Mouse (Mus musculus) lung, postnatal 0 days (tissue): ENCODE data around the gene Stx6. TPM values are rescaled to one million over a fixed set of nuclear protein-coding genes. Genes with fewer than 3 reads are reported as not detected.

Experiments used
- ATAC-seq: fragments of 200-750 bp; cut with Nextera tagmentation; 2 replicates; pipeline ENCODE4 v1.8.0; 2017; ENCODE audit warnings: moderate library complexity
- DNase-seq: peaks from one replicate; pipeline ENCODE4 v3.0.0-alpha.2; 2016; ENCODE audit warnings: low spot score
- H3K27ac ChIP-seq: fragments of 300-500 bp; sonication (generic); 2 replicates; pipeline ENCODE4 v1.5.1; 2014; ENCODE audit warnings: antibody characterized with exemption, mild to moderate bottlenecking, low read length, mixed read lengths
- H3K27me3 ChIP-seq: fragments of 300-500 bp; sonication (generic); replicated peaks from 2 replicates; pipeline ENCODE4 v1.6.1; 2014; ENCODE audit warnings: low read length, mixed read lengths; ENCODE audit not compliant: insufficient read depth
- H3K36me3 ChIP-seq: fragments of 300-500 bp; sonication (generic); 2 replicates; pipeline ENCODE4 v1.6.1; 2014; ENCODE audit warnings: low read length, mixed read lengths; ENCODE audit not compliant: insufficient read depth
- H3K4me1 ChIP-seq: fragments of 300-500 bp; sonication (generic); 2 replicates; pipeline ENCODE4 v1.6.1; 2014; ENCODE audit warnings: antibody characterized with exemption, low read depth, low read length, mixed read lengths; ENCODE audit not compliant: insufficient read depth
- H3K4me2 ChIP-seq: fragments of 300-500 bp; sonication (generic); replicated peaks from 2 replicates; pipeline ENCODE4 v1.6.1; 2014; ENCODE audit warnings: low read depth, mild to moderate bottlenecking, low read length, moderate library complexity, mixed read lengths
- H3K4me3 ChIP-seq: fragments of 300-500 bp; sonication (generic); 2 replicates; pipeline ENCODE4 v1.5.1; 2014; ENCODE audit warnings: low read depth, low read length
- H3K9ac ChIP-seq: fragments of 300-500 bp; sonication (generic); replicated peaks from 2 replicates; pipeline ENCODE4 v1.6.1; 2014; ENCODE audit warnings: low read depth, mild to moderate bottlenecking
- H3K9me3 ChIP-seq: fragments of 300-500 bp; sonication (generic); 2 replicates; pipeline ENCODE4 v1.6.1; 2016; ENCODE audit warnings: low read length, mixed read lengths
- CTCF ChIP-seq: IDR thresholded peaks from 2 replicates; pipeline ENCODE4 v1.5.1; 2016; ENCODE audit warnings: antibody characterized with exemption, mild to moderate bottlenecking
- EP300 ChIP-seq: IDR thresholded peaks from 2 replicates; pipeline ENCODE4 v1.6.1; 2016; ENCODE audit warnings: antibody characterized with exemption, mild to moderate bottlenecking, control low read depth
- WGBS: fragments of 180-500 bp; shearing (Covaris S2); extraction: QIAGEN DNeasy Blood & Tissue Kit; methylation state at CpG from one replicate; pipeline ENCODE4 v1.1.7; 2014; 5-methylcytosine and 5-hydroxymethylcytosine counted together
- polyA plus RNA-seq: library from polyadenylated mRNA; unstranded; fragments of >200 nt; fragmentation: Nextera tagmentation; extraction: Ambion mirVana; gene quantifications from 2 replicates; pipeline ENCODE4 v1.2.1, GENCODE M21; 2015

Stx6 gene
- polyA plus RNA-seq, 1 experiment from 2014 or later, result 74.3 TPM

GRCm38 (mm10) chr1:155202472-155202871 is 44.0 kb downstream of the Stx6 start:
- no peak for ATAC-seq
- WGBS, result 80% methylated on average over 5 of the region's 5 CpGs

DNA sequence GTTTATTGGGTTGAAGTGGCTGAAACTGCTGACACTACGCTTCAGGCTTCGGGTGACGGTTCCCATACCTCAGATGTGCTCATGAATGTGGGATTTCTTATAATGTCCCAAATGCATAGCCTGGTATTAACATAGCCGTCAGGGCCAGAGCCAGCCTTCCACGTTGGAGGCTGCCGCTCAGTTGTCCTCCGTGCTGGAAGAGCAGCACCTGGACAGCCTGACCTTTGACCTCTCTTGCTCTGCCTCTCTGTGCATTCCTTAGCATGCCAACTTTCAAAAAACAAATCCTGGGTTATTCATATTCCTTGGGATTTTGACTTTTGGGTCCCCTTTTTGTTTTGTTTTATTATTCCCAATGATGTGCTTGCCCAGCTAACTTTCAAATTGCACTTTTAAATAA is 44.6 kb downstream of the Stx6 start:
- no peak for TF ChIP-seq CTCF
- no peak for TF ChIP-seq EP300
- H3K27ac ChIP-seq, result no peak overlapping the region
- no peaks in the 10 kb centered on the region for H3K36me3 ChIP-seq
- 89% methylated on average over 7 of the region's 7 CpGs for WGBS
- no peak for DNase-seq
- H3K4me3 ChIP-seq, result no peak overlapping the region
- no peak overlapping the region for H3K4me2 ChIP-seq
- H3K4me1 ChIP-seq, result no peaks in the 10 kb centered on the region
- H3K27me3 ChIP-seq, result no peaks in the 10 kb centered on the region
- H3K9ac ChIP-seq, result no peak overlapping the region
- no peak for ATAC-seq
- no peaks in the 10 kb centered on the region for H3K9me3 ChIP-seq

More at GRCm38 (mm10) chr1:155202472-155202871, 44.0 kb downstream of the Stx6 start:
- H3K36me3 ChIP-seq, result no peaks in the 10 kb centered on the region; the same call in 1 of the 2 replicates
- H3K27me3 ChIP-seq, result no peaks in the 10 kb centered on the region
- H3K9ac ChIP-seq, result no peak overlapping the region
- no peak overlapping the region for H3K27ac ChIP-seq
- no peak for DNase-seq
- no peaks in the 10 kb centered on the region for H3K4me1 ChIP-seq
- no peak for TF ChIP-seq EP300
- no peak for TF ChIP-seq CTCF
- no peak overlapping the region for H3K4me2 ChIP-seq
- no peak overlapping the region for H3K4me3 ChIP-seq
- H3K9me3 ChIP-seq, result no peaks in the 10 kb centered on the region

- H3K4me3 ChIP-seq, result no peak overlapping the region
- no peak overlapping the region for H3K4me2 ChIP-seq
- H3K4me1 ChIP-seq, result no peaks in the 10 kb centered on the region
- no peak overlapping the region for H3K27ac ChIP-seq
- ATAC-seq (no peak), DNase-seq (no peak)
- H3K36me3 ChIP-seq, result no peaks in the 10 kb centered on the region
- TF ChIP-seq EP300 (no peak), CTCF (no peak)
- 94% methylated on average over 12 of the region's 12 CpGs for WGBS
- H3K9ac ChIP-seq, result no peak overlapping the region
- H3K27me3 ChIP-seq, result no peaks in the 10 kb centered on the region
- H3K9me3 ChIP-seq, result no peaks in the 10 kb centered on the region
Observed at GRCm38 (mm10) chr1:155203954-155204353, 45.4 kb downstream of the Stx6 start.

DNA sequence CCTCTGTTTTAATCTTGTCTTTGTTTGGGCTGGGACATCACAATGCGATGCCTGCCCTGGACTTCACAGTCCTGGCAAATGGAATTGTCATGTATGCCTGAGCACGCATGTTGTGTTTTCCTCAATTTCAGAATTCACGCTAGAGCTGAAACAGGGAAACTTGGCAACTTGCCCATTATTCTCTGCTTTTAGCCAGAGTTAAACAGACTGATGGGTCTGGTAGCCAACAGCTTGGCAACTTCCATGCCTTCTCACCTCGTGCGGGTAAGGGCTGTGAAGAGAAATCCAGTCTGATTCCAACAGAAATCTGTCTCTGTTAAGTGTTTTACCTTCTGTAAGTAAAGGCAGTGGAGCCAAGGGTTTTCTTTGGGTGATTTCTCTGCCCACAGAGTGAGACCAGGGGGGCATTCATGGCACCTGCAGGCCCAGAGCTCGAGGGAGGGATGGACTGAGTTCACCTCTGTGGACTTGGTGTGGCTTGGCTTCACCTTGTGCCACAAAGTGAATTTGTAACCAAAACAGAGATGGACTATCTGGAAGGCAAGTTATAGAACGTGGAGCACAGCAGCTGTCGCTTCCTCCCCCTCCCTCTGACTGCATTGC is 46.1 kb downstream of the Stx6 start:
- DNase-seq (no peak), ATAC-seq (no peak)
- Histone ChIP-seq H3K9me3 (no peaks in the 10 kb centered on the region), H3K4me1 (no peaks in the 10 kb centered on the region), H3K36me3 (no peaks in the 10 kb centered on the region), H3K27ac (no peak overlapping the region), H3K4me3 (no peak overlapping the region), H3K27me3 (no peaks in the 10 kb centered on the region), H3K4me2 (no peak overlapping the region), H3K9ac (no peak overlapping the region)
- 57% methylated on average over 8 of the region's 8 CpGs for WGBS
- TF ChIP-seq CTCF (no peak), EP300 (no peak)

DNA sequence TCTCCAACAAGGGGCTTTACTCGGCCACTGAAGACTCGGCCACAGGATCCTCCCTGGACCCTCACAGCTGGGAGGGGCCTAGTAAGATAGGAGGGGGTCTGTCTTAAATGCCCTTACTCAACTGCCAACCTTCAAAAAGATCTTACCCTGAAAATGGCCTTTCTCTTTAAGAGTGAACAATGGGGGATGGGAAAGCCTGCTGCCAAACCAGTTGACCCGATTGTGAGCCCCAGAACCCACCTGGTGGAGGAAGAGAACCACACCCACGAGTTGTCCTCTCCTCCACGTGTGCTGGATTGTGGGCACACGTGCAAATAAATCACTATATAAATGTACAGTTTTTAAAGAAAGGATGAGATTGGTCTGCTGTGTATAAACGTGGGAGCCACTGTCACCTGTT is 46.8 kb downstream of the Stx6 start:
- Histone ChIP-seq H3K27ac (no peak overlapping the region), H3K9ac (no peak overlapping the region), H3K36me3 (no peaks in the 10 kb centered on the region), H3K9me3 (no peaks in the 10 kb centered on the region), H3K4me3 (no peak overlapping the region), H3K4me2 (no peak overlapping the region), H3K4me1 (peaks cover 5% of the 10 kb centered on the region; the same call in 1 of the 2 replicates), H3K27me3 (no peaks in the 10 kb centered on the region)
- DNase-seq, result no peak
- no peak for ATAC-seq
- 48% methylated on average over 7 of the region's 7 CpGs for WGBS
- TF ChIP-seq CTCF (no peak), EP300 (no peak)

DNA sequence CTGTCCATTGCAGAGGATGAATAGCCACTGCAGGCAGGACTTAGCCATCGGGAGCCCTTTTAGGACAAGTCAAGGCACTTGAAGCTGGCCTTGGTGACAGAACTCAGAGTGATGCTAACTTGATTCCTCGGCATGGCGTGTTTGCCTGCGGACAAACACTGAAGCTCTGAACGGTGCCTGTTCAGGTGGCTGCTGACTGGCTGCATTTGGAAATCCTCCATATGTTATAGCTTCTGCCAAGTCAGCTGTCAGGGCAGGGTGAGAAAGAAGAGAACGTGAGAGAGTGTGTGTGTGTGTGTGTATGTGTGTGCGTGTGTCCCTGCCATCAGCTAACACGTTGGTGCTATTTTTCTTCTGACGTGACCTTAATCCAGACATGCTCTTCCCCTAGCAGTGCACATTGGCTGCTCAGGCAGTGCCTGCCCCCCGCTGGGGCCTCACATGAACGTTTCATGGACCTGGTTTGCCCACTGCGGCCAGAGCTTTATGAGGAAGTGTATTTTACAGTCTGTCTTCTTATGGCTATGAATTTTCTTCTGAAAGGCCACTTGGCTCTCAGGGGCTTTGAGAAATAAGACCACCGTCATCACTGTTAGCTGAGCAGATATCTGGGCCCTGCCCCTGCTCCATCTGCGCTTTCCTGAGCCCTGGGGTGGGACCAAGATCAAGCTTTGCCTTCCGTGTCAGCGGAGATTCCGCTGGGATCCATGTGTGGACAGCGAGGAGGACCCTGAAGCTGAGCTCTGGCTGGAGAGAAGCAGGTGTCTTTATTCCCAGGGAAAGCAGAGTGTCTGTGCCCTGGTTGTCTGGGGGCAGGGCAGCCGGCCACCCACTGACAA is 47.5 kb downstream of the Stx6 start:
- Histone ChIP-seq H3K4me1 (peaks cover 6% of the 10 kb centered on the region; the same call in 1 of the 2 replicates), H3K9ac (no peak overlapping the region), H3K9me3 (no peaks in the 10 kb centered on the region), H3K27me3 (no peaks in the 10 kb centered on the region), H3K36me3 (no peaks in the 10 kb centered on the region), H3K4me2 (no peak overlapping the region), H3K27ac (no peak overlapping the region), H3K4me3 (no peak overlapping the region)
- 61% methylated on average over 19 of the region's 19 CpGs for WGBS
- ATAC-seq (no peak), DNase-seq (peak; percentile 42)
- TF ChIP-seq CTCF, result 0 out of 2 replicates have a peak, but pooled peaks have one; percentile 8
- no peak for TF ChIP-seq EP300
